Mouse (Mus musculus): ENCODE measurements at regions not wholly inside any gene's neighbourhood (a gene's known extent, or its start where the extent isn't known, plus 50 kb on each side); places are given as distances from the start of the nearest gene placed in this dataset.

- in situ Hi-C loops (cut with MboI; ENCODE audit: low pct_unique_long_range_greater_than_20kb in 1 of 2, low sequenced_read_pairs in 2 of 2, unreplicated experiment in 1 of 2): no loop called here
Measured at GRCm38 (mm10) chr7:83061894-83062477, 194.9 kb downstream of the Mex3b start.

DNA sequence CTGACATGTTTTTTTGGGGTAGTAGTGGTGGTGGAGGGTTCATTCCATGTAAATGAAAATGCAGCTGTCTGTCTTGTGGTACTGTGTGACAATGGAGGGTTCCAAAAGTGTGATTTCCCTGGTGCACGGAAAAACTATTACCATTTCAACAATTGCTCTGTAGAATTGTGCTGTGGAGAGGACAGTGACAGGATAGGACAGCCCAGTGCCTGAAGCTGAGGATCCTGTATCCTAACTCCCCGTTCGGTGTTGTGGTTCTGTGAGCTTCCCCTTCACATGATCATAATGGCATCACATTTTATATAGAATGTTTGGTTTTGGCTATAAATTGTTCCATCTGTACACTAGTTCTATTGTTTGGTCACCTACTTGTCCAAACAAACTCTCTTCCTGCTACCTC, 196.4 kb downstream of the Mex3b start:
- in situ Hi-C loops (cut with MboI; ENCODE audit: low pct_unique_long_range_greater_than_20kb in 1 of 2, low sequenced_read_pairs in 2 of 2, unreplicated experiment in 1 of 2): no loop called here

DNA sequence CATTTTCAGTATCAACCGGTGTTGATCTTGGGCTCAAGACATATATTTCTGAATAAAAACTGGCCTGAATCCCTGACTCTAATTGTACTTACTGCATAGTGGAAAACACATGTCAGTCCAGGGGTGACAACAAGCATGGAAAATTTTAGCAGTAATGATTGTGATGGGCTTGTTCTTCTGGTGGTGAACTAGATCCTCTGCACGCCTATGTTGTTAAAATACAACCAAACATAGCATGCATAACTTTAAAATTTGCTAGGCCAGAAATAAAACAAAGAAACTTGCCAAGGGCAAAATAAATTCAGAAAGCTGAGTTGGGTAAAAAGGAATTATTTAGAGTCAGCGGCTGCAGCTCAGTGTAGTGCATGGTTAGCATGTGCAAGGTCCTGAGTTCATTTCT, 198.2 kb downstream of the Mex3b start:
- in situ Hi-C loops (cut with MboI; ENCODE audit: low pct_unique_long_range_greater_than_20kb in 1 of 2, low sequenced_read_pairs in 2 of 2, unreplicated experiment in 1 of 2): no loop called here

- in situ Hi-C loops (cut with MboI; ENCODE audit: low pct_unique_long_range_greater_than_20kb in 1 of 2, low sequenced_read_pairs in 2 of 2, unreplicated experiment in 1 of 2): no loop called here
Measured at GRCm38 (mm10) chr7:83074399-83074970, 207.4 kb downstream of the Mex3b start.

GRCm38 (mm10) chr7:83075159-83075952, 208.2 kb downstream of the Mex3b start:
- in situ Hi-C loops (cut with MboI; ENCODE audit: low pct_unique_long_range_greater_than_20kb in 1 of 2, low sequenced_read_pairs in 2 of 2, unreplicated experiment in 1 of 2): no loop called here

GRCm38 (mm10) chr7:83077035-83077918, 210.1 kb downstream of the Mex3b start:
- in situ Hi-C loops (cut with MboI; ENCODE audit: low pct_unique_long_range_greater_than_20kb in 1 of 2, low sequenced_read_pairs in 2 of 2, unreplicated experiment in 1 of 2): no loop called here

GRCm38 (mm10) chr7:83077919-83078265, 210.8 kb downstream of the Mex3b start:
- in situ Hi-C loops (cut with MboI; ENCODE audit: low pct_unique_long_range_greater_than_20kb in 1 of 2, low sequenced_read_pairs in 2 of 2, unreplicated experiment in 1 of 2): no loop called here

- in situ Hi-C loops (cut with MboI; ENCODE audit: low pct_unique_long_range_greater_than_20kb in 1 of 2, low sequenced_read_pairs in 2 of 2, unreplicated experiment in 1 of 2): no loop called here
Measured at GRCm38 (mm10) chr7:83078695-83079094, 211.6 kb downstream of the Mex3b start.

GRCm38 (mm10) chr7:83079842-83080241, 212.7 kb downstream of the Mex3b start:
- in situ Hi-C loops (cut with MboI; ENCODE audit: low pct_unique_long_range_greater_than_20kb in 1 of 2, low sequenced_read_pairs in 2 of 2, unreplicated experiment in 1 of 2): no loop called here

GRCm38 (mm10) chr7:83084496-83085082, 217.5 kb downstream of the Mex3b start:
- in situ Hi-C loops (cut with MboI; ENCODE audit: low pct_unique_long_range_greater_than_20kb in 1 of 2, low sequenced_read_pairs in 2 of 2, unreplicated experiment in 1 of 2): no loop called here

DNA sequence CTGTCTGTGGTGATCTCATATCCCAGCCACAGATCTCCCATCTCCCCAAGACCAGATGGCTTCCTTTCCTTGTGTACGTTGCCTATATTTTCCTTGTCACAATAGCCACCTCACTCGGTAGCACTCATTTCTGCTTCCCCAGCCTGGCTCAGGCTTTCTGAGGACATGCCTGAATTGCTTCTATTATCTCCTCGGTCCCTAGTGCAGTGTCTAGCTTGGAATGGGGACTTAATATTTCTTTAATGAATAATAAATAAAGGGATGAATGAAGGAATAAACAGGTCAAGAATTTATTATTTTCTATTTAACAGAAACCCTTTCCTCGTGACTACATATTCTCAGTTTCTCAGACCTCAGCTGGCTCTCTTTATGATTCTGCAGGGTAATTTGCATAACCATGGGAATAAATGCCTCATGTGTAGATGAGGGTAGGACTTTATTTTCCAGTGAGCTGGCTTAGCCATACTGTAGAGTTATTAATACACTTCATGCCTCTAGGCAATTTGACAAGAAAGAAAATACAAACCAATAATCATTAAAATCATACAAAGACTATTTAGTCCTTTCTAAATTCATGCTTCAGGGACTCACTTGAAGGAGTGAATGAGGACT, 218.5 kb downstream of the Mex3b start:
- in situ Hi-C loops (cut with MboI; ENCODE audit: low pct_unique_long_range_greater_than_20kb in 1 of 2, low sequenced_read_pairs in 2 of 2, unreplicated experiment in 1 of 2): no loop called here

DNA sequence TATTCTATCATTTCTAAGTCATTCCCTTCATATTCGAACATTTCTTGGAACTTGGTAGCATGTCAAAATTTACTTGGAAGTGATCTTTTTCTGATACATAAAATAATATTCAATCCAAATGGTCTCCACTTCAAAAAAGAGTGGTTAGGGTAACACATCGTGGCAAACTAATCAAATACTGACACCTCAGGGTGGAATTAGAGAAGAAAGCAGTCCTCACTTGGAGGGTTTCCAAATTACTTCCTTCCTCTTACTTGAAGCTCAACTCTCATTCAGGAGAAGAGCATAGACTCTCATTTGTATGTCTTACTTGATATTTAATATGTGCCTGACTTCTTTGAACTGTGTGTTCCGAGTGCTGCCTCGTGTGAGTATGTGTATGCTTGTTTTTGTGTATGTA, 220.3 kb downstream of the Mex3b start:
- in situ Hi-C loops (cut with MboI; ENCODE audit: low pct_unique_long_range_greater_than_20kb in 1 of 2, low sequenced_read_pairs in 2 of 2, unreplicated experiment in 1 of 2): no loop called here

- in situ Hi-C loops (cut with MboI; ENCODE audit: low pct_unique_long_range_greater_than_20kb in 1 of 2, low sequenced_read_pairs in 2 of 2, unreplicated experiment in 1 of 2): no loop called here
Measured at GRCm38 (mm10) chr7:83088125-83088524, 221.0 kb downstream of the Mex3b start.

- in situ Hi-C loops (cut with MboI; ENCODE audit: low pct_unique_long_range_greater_than_20kb in 1 of 2, low sequenced_read_pairs in 2 of 2, unreplicated experiment in 1 of 2): no loop called here
Measured at GRCm38 (mm10) chr7:83089330-83089982, 222.3 kb downstream of the Mex3b start.

- in situ Hi-C loops (cut with MboI; ENCODE audit: low pct_unique_long_range_greater_than_20kb in 1 of 2, low sequenced_read_pairs in 2 of 2, unreplicated experiment in 1 of 2): no loop called here
Measured at GRCm38 (mm10) chr7:83093923-83094355, 226.8 kb downstream of the Mex3b start.

- in situ Hi-C loops (cut with MboI; ENCODE audit: low pct_unique_long_range_greater_than_20kb in 1 of 2, low sequenced_read_pairs in 2 of 2, unreplicated experiment in 1 of 2): no loop called here
Measured at GRCm38 (mm10) chr7:83094899-83095298, 227.8 kb downstream of the Mex3b start.

DNA sequence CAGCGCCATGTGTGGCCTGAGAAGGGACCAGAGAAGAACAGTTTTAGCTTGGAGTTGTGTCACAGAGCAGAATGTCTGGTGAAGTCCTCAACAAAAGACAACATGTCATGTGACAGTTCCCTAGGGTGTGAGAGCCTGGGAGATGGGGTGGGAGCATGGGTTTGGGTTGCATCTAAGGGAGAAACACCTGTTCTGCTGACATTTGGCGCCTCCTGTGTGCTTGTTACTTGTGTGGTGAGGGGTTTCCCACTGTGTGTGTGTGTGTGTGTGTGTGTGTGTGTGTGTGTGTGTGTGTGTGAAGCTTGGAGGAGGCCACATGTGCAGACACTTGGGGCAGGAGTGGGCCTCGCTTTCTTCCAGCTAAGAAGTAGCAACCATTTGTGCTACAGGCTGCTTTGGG, 228.5 kb downstream of the Mex3b start:
- in situ Hi-C loops (cut with MboI; ENCODE audit: low pct_unique_long_range_greater_than_20kb in 1 of 2, low sequenced_read_pairs in 2 of 2, unreplicated experiment in 1 of 2): no loop called here

DNA sequence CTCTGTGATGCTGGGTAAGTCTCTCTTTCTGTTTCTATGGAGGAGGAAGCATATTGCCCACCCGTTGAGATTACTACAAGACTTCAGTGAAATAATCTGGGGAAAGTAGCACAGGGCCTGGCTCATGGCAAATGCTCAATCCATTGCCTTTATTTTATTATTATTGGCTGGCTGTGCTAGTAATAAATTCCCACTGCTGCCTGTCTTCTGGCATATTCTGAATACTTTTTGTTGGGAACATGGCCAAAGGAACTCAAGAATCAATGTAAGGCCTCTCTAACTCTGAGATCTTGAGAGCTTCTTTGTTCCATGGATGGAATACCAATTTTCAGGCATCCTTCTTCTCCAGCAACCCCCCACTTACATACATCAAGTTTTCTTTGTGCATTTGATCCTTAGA, 237.3 kb downstream of the Mex3b start:
- in situ Hi-C loops (cut with MboI; ENCODE audit: low pct_unique_long_range_greater_than_20kb in 1 of 2, low sequenced_read_pairs in 2 of 2, unreplicated experiment in 1 of 2): no loop called here
